Mouse (Mus musculus): ENCODE results near the gene Olr1.

The Olr1 gene

GRCm38 (mm10) chr6:129507024-129507423 is at the start of gene Olr1:
Gene Olr1, minus strand, starts transcription at chr6:129507165.
- in situ Hi-C loops (cut with MboI; ENCODE audit: low pct_unique_long_range_greater_than_20kb in 1 of 2, low sequenced_read_pairs in 2 of 2, unreplicated experiment in 1 of 2): no loop called here

- in situ Hi-C loops (cut with MboI; ENCODE audit: low pct_unique_long_range_greater_than_20kb in 1 of 2, low sequenced_read_pairs in 2 of 2, unreplicated experiment in 1 of 2): loop anchor here in 1 of 2 experiments (25.0 kb wide), 1 partner anchor 711 kb away; the partner anchor contains the start of genes Gm44511 and Klrb1b
Measured at GRCm38 (mm10) chr6:129548009-129548408, 41.0 kb upstream of the Olr1 start.

- in situ Hi-C loops (cut with MboI; ENCODE audit: low pct_unique_long_range_greater_than_20kb in 1 of 2, low sequenced_read_pairs in 2 of 2, unreplicated experiment in 1 of 2): loop anchor here in 1 of 2 experiments (25.0 kb wide), 1 partner anchor 710 kb away; the partner anchor contains the start of genes Gm44511 and Klrb1b
Measured at GRCm38 (mm10) chr6:129547277-129547676, 40.3 kb upstream of the Olr1 start.

GRCm38 (mm10) chr6:129543709-129544606 is 37.0 kb upstream of the Olr1 start:
- in situ Hi-C loops (cut with MboI; ENCODE audit: low pct_unique_long_range_greater_than_20kb in 1 of 2, low sequenced_read_pairs in 2 of 2, unreplicated experiment in 1 of 2): loop anchor here in 1 of 2 experiments (25.0 kb wide), 1 partner anchor 707 kb away; the partner anchor contains the start of genes Gm44511 and Klrb1b

GRCm38 (mm10) chr6:129542540-129542939 is 35.6 kb upstream of the Olr1 start:
- in situ Hi-C loops (cut with MboI; ENCODE audit: low pct_unique_long_range_greater_than_20kb in 1 of 2, low sequenced_read_pairs in 2 of 2, unreplicated experiment in 1 of 2): loop anchor here in 1 of 2 experiments (25.0 kb wide), 1 partner anchor 705 kb away; the partner anchor contains the start of genes Gm44511 and Klrb1b

- in situ Hi-C loops (cut with MboI; ENCODE audit: low pct_unique_long_range_greater_than_20kb in 1 of 2, low sequenced_read_pairs in 2 of 2, unreplicated experiment in 1 of 2): loop anchor here in 1 of 2 experiments (25.0 kb wide), 1 partner anchor 705 kb away; the partner anchor contains the start of genes Gm44511 and Klrb1b
Measured at GRCm38 (mm10) chr6:129541931-129542330, 35.0 kb upstream of the Olr1 start.

GRCm38 (mm10) chr6:129538555-129538954 is 31.6 kb upstream of the Olr1 start:
- in situ Hi-C loops (cut with MboI; ENCODE audit: low pct_unique_long_range_greater_than_20kb in 1 of 2, low sequenced_read_pairs in 2 of 2, unreplicated experiment in 1 of 2): loop anchor here in 1 of 2 experiments (25.0 kb wide), 1 partner anchor 701 kb away; the partner anchor contains the start of genes Gm44511 and Klrb1b

GRCm38 (mm10) chr6:129535723-129536122 is 28.8 kb upstream of the Olr1 start:
- in situ Hi-C loops (cut with MboI; ENCODE audit: low pct_unique_long_range_greater_than_20kb in 1 of 2, low sequenced_read_pairs in 2 of 2, unreplicated experiment in 1 of 2): loop anchor here in 1 of 2 experiments (25.0 kb wide), 1 partner anchor 698 kb away; the partner anchor contains the start of genes Gm44511 and Klrb1b

- in situ Hi-C loops (cut with MboI; ENCODE audit: low pct_unique_long_range_greater_than_20kb in 1 of 2, low sequenced_read_pairs in 2 of 2, unreplicated experiment in 1 of 2): loop anchor here in 1 of 2 experiments (25.0 kb wide), 1 partner anchor 697 kb away; the partner anchor contains the start of genes Gm44511 and Klrb1b
Measured at GRCm38 (mm10) chr6:129534627-129535190, 27.7 kb upstream of the Olr1 start.

GRCm38 (mm10) chr6:129534057-129534456 is 27.1 kb upstream of the Olr1 start:
- in situ Hi-C loops (cut with MboI; ENCODE audit: low pct_unique_long_range_greater_than_20kb in 1 of 2, low sequenced_read_pairs in 2 of 2, unreplicated experiment in 1 of 2): loop anchor here in 1 of 2 experiments (25.0 kb wide), 1 partner anchor 697 kb away; the partner anchor contains the start of genes Gm44511 and Klrb1b

- in situ Hi-C loops (cut with MboI; ENCODE audit: low pct_unique_long_range_greater_than_20kb in 1 of 2, low sequenced_read_pairs in 2 of 2, unreplicated experiment in 1 of 2): loop anchor here in 1 of 2 experiments (25.0 kb wide), 1 partner anchor 696 kb away; the partner anchor contains the start of genes Gm44511 and Klrb1b
Measured at GRCm38 (mm10) chr6:129532942-129533860, 26.2 kb upstream of the Olr1 start, which contains the start of gene Gabarapl1. Gene Gabarapl1, plus strand, starts transcription at chr6:129533160.

GRCm38 (mm10) chr6:129532556-129532941 is 25.6 kb upstream of the Olr1 start:
- in situ Hi-C loops (cut with MboI; ENCODE audit: low pct_unique_long_range_greater_than_20kb in 1 of 2, low sequenced_read_pairs in 2 of 2, unreplicated experiment in 1 of 2): loop anchor here in 1 of 2 experiments (25.0 kb wide), 1 partner anchor 695 kb away; the partner anchor contains the start of genes Gm44511 and Klrb1b

GRCm38 (mm10) chr6:129530261-129530660 is 23.3 kb upstream of the Olr1 start:
- in situ Hi-C loops (cut with MboI; ENCODE audit: low pct_unique_long_range_greater_than_20kb in 1 of 2, low sequenced_read_pairs in 2 of 2, unreplicated experiment in 1 of 2): loop anchor here in 1 of 2 experiments (25.0 kb wide), 1 partner anchor 693 kb away; the partner anchor contains the start of genes Gm44511 and Klrb1b

- in situ Hi-C loops (cut with MboI; ENCODE audit: low pct_unique_long_range_greater_than_20kb in 1 of 2, low sequenced_read_pairs in 2 of 2, unreplicated experiment in 1 of 2): loop anchor here in 1 of 2 experiments (25.0 kb wide), 1 partner anchor 692 kb away; the partner anchor contains the start of genes Gm44511 and Klrb1b
Measured at GRCm38 (mm10) chr6:129529605-129530004, 22.6 kb upstream of the Olr1 start.

GRCm38 (mm10) chr6:129527416-129527815 is 20.5 kb upstream of the Olr1 start:
- in situ Hi-C loops (cut with MboI; ENCODE audit: low pct_unique_long_range_greater_than_20kb in 1 of 2, low sequenced_read_pairs in 2 of 2, unreplicated experiment in 1 of 2): loop anchor here in 1 of 2 experiments (25.0 kb wide), 1 partner anchor 690 kb away; the partner anchor contains the start of genes Gm44511 and Klrb1b

GRCm38 (mm10) chr6:129526069-129526468 is 19.1 kb upstream of the Olr1 start:
- in situ Hi-C loops (cut with MboI; ENCODE audit: low pct_unique_long_range_greater_than_20kb in 1 of 2, low sequenced_read_pairs in 2 of 2, unreplicated experiment in 1 of 2): loop anchor here in 1 of 2 experiments (25.0 kb wide), 1 partner anchor 689 kb away; the partner anchor contains the start of genes Gm44511 and Klrb1b

All from mouse embryonic stem cell (cell line).